Mouse (Mus musculus): Measurements from ENCODE around the gene D430041D05Rik. TPM values are rescaled to one million over a fixed set of nuclear protein-coding genes. Genes with fewer than 3 reads are reported as not detected.
A peak's percentile ranks its signal among the peaks of the same experiment; 100 is the strongest.
"Not testable (repeated sequence)": the region's sequence is repeated elsewhere in the genome, so short reads cannot be mapped to it uniquely, and the experiment has no call there.

Gene D430041D05Rik
- polyA plus RNA-seq, 1 experiment: 0.03 TPM

- Histone ChIP-seq H3K27me3 (replicated peaks) (peaks cover 50% of the 10 kb centered on the region), H3K4me3 (replicated peaks) (peak overlapping the region; percentile 92), H3K4me1 (peaks cover 52% of the 10 kb centered on the region), H3K36me3 (replicated peaks; ENCODE audit: low read length) (peaks cover 4% of the 10 kb centered on the region), H3K9me3 (no peaks in the 10 kb centered on the region)
- TF ChIP-seq GATA1 (IDR thresholded peaks at IDR 0.05; ENCODE audit: borderline replicate concordance, low read length) (no peak), FLI1 (IDR thresholded peaks at IDR 0.05; ENCODE audit: low read length) (no peak)
These were observed 287.3 kb downstream of the D430041D05Rik start for GRCm38 (mm10) chr2:104123540-104123939.

DNA sequence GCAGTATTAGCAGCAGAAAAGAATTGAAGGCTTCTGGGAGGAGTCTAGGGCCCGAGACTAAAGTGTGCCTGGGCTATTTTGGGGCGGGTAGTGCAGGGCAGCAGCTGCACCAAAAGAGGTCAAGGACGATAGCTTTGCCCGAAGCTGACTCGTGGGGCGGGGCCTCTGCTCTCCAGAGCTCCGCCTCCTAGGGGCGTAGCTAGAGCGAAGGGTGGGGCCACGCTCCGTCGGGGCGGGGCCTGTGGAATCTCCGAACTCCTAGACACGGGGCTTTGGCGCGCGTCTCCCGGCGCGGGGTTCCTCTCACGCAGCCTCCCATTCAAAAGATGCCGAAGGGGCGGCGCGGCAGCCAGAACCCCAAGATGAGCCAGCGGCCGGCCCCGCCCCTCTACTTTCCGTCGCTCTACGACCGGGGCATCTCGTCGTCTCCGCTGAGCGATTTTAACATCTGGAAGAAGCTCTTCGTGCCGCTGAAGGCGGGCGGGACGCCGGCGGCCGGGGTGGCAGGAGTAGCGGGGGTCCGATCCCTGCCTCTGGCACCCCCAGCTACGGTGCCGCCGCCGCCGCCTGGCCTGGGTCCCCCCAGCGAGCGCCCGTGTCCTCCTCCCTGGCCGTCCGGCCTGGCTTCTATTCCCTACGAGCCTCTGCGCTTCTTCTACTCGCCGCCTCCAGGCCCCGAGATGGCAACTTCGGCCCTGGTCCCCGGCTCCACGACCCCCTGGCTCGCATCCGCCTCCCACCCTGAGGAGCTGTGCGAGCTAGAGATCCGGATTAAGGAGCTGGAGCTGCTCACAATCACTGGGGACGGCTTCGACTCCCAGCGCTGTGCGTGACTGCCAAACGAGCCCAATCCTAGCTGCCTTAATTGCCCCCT is 288.1 kb downstream of the D430041D05Rik start, which contains the start of gene A930018P22Rik:
TSS of gene A930018P22Rik (plus strand) at position 265 of the 874 bp plus-strand sequence.
- H3K4me1 ChIP-seq: peaks cover 54% of the 10 kb centered on the region
- no peaks in the 10 kb centered on the region for H3K9me3 ChIP-seq
- peaks cover 42% of the 10 kb centered on the region for H3K27me3 ChIP-seq (replicated peaks)
- H3K4me3 ChIP-seq (replicated peaks): peak within 1 kb of the TSS; percentile 92
- TF ChIP-seq GATA1 (IDR thresholded peaks at IDR 0.05; ENCODE audit: borderline replicate concordance, low read length): no peak
- no peak for TF ChIP-seq FLI1 (IDR thresholded peaks at IDR 0.05; ENCODE audit: low read length)
- peaks cover 6% of the 10 kb centered on the region for H3K36me3 ChIP-seq (replicated peaks; ENCODE audit: low read length)

- H3K36me3 ChIP-seq (replicated peaks; ENCODE audit: low read length): peaks cover 10% of the 10 kb centered on the region
- no peak for TF ChIP-seq FLI1 (IDR thresholded peaks at IDR 0.05; ENCODE audit: low read length)
- H3K4me3 ChIP-seq (replicated peaks): peak overlapping the region; percentile 92
- peaks cover 37% of the 10 kb centered on the region for H3K27me3 ChIP-seq (replicated peaks)
- H3K9me3 ChIP-seq: no peaks in the 10 kb centered on the region
- peaks cover 62% of the 10 kb centered on the region for H3K4me1 ChIP-seq
These were observed 288.9 kb downstream of the D430041D05Rik start for GRCm38 (mm10) chr2:104121681-104122504.

GRCm38 (mm10) chr2:104120312-104120711 is 290.5 kb downstream of the D430041D05Rik start:
- TF ChIP-seq GATA1 (IDR thresholded peaks at IDR 0.05; ENCODE audit: borderline replicate concordance, low read length) (no peak), FLI1 (IDR thresholded peaks at IDR 0.05; ENCODE audit: low read length) (no peak)
- H3K4me3 ChIP-seq (replicated peaks): no peak overlapping the region
- H3K4me1 ChIP-seq: peaks cover 56% of the 10 kb centered on the region
- H3K9me3 ChIP-seq: no peaks in the 10 kb centered on the region
- H3K27me3 ChIP-seq (replicated peaks): peaks cover 25% of the 10 kb centered on the region
- H3K36me3 ChIP-seq (replicated peaks; ENCODE audit: low read length): peaks cover 10% of the 10 kb centered on the region

DNA sequence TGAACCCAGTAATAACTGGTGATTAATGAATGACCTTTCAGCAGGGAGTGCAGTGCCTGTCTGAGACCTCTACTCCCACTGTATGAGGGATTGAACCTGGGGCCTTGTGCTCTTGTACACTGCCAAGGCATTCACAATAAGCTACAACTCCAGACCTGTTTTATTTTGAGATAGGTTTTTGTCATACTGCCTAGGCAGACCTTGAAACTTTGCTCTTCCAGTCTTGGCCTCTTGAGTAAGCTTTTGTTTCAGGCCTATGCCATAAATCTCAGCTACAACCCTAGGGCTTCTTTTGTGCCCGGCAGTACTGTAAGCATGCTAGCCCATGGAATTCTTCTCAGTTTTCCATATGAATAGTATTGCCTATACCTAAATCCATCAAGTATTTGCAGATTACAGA is 291.7 kb downstream of the D430041D05Rik start:
- H3K27me3 ChIP-seq (replicated peaks): peaks cover 15% of the 10 kb centered on the region
- H3K9me3 ChIP-seq: no peaks in the 10 kb centered on the region
- no peak for TF ChIP-seq GATA1 (IDR thresholded peaks at IDR 0.05; ENCODE audit: borderline replicate concordance, low read length)
- H3K36me3 ChIP-seq (replicated peaks; ENCODE audit: low read length): peaks cover 11% of the 10 kb centered on the region
- H3K4me3 ChIP-seq (replicated peaks): no peak overlapping the region
- H3K4me1 ChIP-seq: peaks cover 55% of the 10 kb centered on the region

- not testable (repeated sequence) for H3K27me3 ChIP-seq (replicated peaks); H3K4me3 ChIP-seq (replicated peaks); H3K9me3 ChIP-seq
- Histone ChIP-seq H3K4me1 (peaks cover 44% of the 10 kb centered on the region), H3K36me3 (replicated peaks; ENCODE audit: low read length) (peaks cover 18% of the 10 kb centered on the region)
These were observed 293.6 kb downstream of the D430041D05Rik start for GRCm38 (mm10) chr2:104117173-104117572.

DNA sequence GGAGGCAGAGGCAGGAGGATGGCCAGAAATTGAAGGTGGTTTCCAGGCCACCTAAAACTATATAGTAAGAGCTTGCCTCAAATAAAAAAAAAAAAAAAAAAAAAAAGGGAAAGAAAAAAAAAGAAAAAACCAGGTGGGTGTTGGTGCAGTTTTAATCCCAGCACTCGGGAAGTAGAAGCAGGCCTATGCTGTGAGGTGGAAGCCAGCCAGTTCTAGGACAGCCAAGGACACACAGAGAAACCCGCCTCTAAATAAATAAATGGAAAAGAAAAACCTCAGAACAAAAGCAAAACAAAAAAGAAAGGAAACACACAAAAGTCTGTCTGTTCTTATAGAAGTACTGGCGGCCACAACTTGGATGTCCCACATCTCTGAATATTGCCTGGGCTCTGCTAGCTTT is 295.9 kb downstream of the D430041D05Rik start:
- H3K4me3 ChIP-seq (replicated peaks): no peak overlapping the region
- H3K9me3 ChIP-seq: no peaks in the 10 kb centered on the region
- TF ChIP-seq GATA1 (IDR thresholded peaks at IDR 0.05; ENCODE audit: borderline replicate concordance, low read length): no peak
- no peak for TF ChIP-seq FLI1 (IDR thresholded peaks at IDR 0.05; ENCODE audit: low read length)
- peaks cover 29% of the 10 kb centered on the region for H3K4me1 ChIP-seq
- H3K36me3 ChIP-seq (replicated peaks; ENCODE audit: low read length): peaks cover 19% of the 10 kb centered on the region
- H3K27me3 ChIP-seq (replicated peaks): no peaks in the 10 kb centered on the region

DNA sequence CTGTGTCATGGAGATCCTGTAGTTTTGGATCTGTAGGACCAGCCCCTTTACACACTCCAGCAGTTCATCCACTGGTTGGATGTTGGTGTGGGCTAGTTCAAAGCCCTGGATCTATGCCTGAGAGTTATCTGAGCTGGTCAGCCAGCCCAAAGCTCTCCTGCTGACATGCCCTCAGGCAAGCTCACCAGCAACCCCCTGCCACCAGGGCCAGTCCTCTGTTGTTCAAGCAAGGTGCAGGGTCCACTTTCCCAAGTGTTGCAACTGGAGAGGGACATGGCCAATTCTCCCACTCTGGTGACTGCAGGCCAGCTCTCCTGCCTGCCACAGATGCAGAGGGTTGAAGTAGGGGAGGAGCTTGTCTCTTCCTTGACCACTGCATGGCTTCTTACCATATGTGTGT is 297.2 kb downstream of the D430041D05Rik start:
- Histone ChIP-seq H3K36me3 (replicated peaks; ENCODE audit: low read length) (peaks cover 19% of the 10 kb centered on the region), H3K4me1 (peaks cover 28% of the 10 kb centered on the region)
- H3K9me3 ChIP-seq; H3K27me3 ChIP-seq (replicated peaks); H3K4me3 ChIP-seq (replicated peaks): not testable (repeated sequence)

DNA sequence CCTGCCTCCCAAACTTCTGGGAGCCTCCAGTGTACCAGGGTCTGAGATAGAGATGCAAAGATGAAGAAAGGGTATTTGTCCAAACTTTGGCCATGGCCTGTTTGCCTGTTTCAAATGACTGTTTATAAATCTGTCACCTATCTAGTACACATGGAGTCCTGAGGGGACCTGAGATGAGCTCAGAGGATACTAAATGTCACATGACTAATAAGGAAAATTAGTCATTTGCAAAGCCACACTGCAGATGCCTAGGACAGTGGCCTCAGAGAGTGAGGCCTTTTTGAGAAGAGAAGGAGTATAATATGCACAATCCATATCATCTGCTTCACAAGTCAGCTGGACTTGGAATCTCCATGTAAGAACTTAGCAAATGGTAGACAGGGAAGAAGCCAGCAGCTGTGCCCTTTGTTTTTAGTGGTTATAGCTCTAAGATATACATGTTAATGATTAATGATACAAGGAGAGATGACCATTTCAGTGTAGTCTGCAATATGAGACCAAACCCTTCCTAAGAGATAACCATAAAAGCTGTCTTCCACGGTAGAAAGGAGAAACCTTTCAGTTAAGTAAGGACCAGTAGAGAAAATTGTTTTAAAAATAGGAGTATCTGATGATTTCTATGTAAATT is 299.5 kb downstream of the D430041D05Rik start:
- Histone ChIP-seq H3K4me1 (peaks cover 19% of the 10 kb centered on the region), H3K36me3 (replicated peaks; ENCODE audit: low read length) (peaks cover 20% of the 10 kb centered on the region)
- not testable (repeated sequence) for H3K27me3 ChIP-seq (replicated peaks); H3K9me3 ChIP-seq; H3K4me3 ChIP-seq (replicated peaks)

GRCm38 (mm10) chr2:104110031-104110430 is 300.8 kb downstream of the D430041D05Rik start:
- no peaks in the 10 kb centered on the region for H3K9me3 ChIP-seq
- no peaks in the 10 kb centered on the region for H3K27me3 ChIP-seq (replicated peaks)
- H3K4me1 ChIP-seq: peaks cover 23% of the 10 kb centered on the region
- TF ChIP-seq GATA1 (IDR thresholded peaks at IDR 0.05; ENCODE audit: borderline replicate concordance, low read length) (no peak), FLI1 (IDR thresholded peaks at IDR 0.05; ENCODE audit: low read length) (no peak)
- H3K4me3 ChIP-seq (replicated peaks): no peak overlapping the region
- peaks cover 29% of the 10 kb centered on the region for H3K36me3 ChIP-seq (replicated peaks; ENCODE audit: low read length)
